Mouse (Mus musculus) liver, postnatal 0 days (tissue): Measurements from ENCODE around the gene Rabggtb.

ENCODE experiments used
- CTCF ChIP-seq: sonication (generic); IDR thresholded peaks from 2 replicates; pipeline ENCODE4 v1.5.1; 2016; ENCODE audit warnings: antibody characterized with exemption, low read depth
- EP300 ChIP-seq: IDR thresholded peaks from 2 replicates; pipeline ENCODE4 v1.6.1; 2016; ENCODE audit warnings: antibody characterized with exemption, low read depth, mild to moderate bottlenecking

DNA sequence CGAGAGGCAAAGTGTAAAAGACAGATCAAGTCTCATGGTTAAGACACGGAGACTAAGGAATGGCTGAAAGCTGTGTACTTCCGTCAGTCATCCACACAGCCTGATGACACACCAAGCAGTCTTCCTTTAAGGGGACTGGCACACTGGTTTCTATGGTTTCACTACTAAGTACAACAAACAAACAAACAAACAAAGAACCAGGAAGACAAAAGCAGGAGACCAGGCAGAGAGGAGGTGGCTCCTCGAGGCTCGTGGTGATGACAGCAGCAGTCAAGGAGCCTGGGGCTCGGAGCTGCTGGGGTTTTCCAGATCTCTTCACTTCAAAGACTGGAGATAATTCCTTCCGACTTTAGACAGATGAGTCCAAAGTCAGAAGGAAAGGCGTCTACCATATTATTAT lies 27.2 kb upstream of the Rabggtb start:
- TF ChIP-seq CTCF (no peak), EP300 (no peak)
